Mouse (Mus musculus): ENCODE measurements at regions not wholly inside any gene's neighbourhood (a gene's known extent, or its start where the extent isn't known, plus 50 kb on each side); places are given as distances from the start of the nearest gene placed in this dataset.

DNA sequence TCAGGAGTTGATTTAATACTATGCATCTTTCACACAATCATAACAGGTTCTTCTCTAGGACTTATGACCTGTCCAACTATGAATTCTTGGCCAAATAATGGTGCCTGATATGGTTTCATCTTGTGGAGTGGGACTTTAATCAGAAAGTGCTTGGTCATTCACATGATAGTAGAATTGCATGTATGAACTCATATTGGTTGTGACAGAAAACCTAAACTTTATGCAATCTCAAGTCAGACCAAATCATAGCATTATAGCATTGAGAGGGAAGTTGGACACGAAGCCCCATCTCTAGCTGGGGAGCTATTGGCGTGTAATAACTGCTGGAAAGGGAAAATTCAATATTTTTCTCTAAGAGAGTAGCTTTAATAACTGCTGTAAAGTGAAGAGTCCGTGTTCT is 639.4 kb upstream of the B3galt2 start:
- 85% methylated on average over 3 of the region's 3 CpGs for WGBS
- ATAC-seq: no peak
- Histone ChIP-seq H3K4me3 (replicated peaks) (no peak overlapping the region), H3K4me1 (replicated peaks) (no peaks in the 10 kb centered on the region), H3K27me3 (replicated peaks) (no peaks in the 10 kb centered on the region), H3K27ac (no peak overlapping the region), H3K4me2 (replicated peaks) (no peak overlapping the region), H3K9ac (no peak overlapping the region), H3K36me3 (no peaks in the 10 kb centered on the region), H3K9me3 (no peaks in the 10 kb centered on the region)

DNA sequence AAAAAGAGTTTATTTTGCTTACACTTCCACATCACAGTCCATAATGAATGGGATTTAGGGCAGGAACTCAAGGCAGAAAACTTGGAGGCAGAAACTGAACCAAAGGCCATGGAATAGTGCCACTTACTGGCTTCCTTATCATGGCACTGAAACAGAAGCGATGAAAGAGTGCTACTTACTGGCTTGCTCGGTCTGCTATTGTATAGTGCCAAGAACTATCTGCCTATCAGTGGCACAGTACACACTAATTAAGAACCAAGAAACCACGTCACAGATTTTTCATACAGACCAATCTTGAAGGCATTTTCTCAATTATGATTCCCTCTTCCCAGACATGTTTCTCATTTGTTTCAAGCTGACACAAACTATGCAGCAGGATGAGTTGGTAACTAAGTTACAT is 634.4 kb upstream of the B3galt2 start:
- Histone ChIP-seq H3K9ac (no peak overlapping the region), H3K4me3 (replicated peaks) (no peak overlapping the region), H3K27me3 (replicated peaks) (no peaks in the 10 kb centered on the region), H3K4me1 (replicated peaks) (no peaks in the 10 kb centered on the region), H3K36me3 (no peaks in the 10 kb centered on the region), H3K9me3 (no peaks in the 10 kb centered on the region), H3K4me2 (replicated peaks) (no peak overlapping the region), H3K27ac (no peak overlapping the region)
- ATAC-seq: no peak
- WGBS: 86% methylated on average over 3 of the region's 3 CpGs

DNA sequence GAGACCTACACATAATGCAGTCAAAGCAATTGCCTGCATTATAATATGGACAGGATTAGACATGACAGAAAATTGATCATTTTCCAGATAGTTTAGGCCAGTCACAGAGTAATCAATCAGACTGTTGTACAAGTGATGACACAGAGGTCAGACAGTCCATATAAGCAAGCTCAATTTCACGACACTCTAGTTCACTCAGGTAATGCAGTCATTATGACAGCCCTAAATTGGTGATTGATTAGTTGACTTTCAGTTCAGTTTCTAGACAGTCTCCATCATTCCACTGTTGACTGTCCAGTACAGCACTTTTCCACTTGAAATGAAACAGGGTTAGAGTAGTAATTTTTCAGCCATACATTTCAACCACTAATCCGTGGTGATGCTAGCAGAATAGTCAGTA is 620.5 kb upstream of the B3galt2 start:
- Histone ChIP-seq H3K4me1 (replicated peaks) (no peaks in the 10 kb centered on the region), H3K9ac (no peak overlapping the region), H3K36me3 (no peaks in the 10 kb centered on the region), H3K9me3 (no peaks in the 10 kb centered on the region), H3K4me3 (replicated peaks) (no peak overlapping the region), H3K27ac (no peak overlapping the region), H3K27me3 (replicated peaks) (no peaks in the 10 kb centered on the region), H3K4me2 (replicated peaks) (no peak overlapping the region)
- WGBS: 76% methylated on average over 2 of the region's 2 CpGs
- ATAC-seq: no peak

DNA sequence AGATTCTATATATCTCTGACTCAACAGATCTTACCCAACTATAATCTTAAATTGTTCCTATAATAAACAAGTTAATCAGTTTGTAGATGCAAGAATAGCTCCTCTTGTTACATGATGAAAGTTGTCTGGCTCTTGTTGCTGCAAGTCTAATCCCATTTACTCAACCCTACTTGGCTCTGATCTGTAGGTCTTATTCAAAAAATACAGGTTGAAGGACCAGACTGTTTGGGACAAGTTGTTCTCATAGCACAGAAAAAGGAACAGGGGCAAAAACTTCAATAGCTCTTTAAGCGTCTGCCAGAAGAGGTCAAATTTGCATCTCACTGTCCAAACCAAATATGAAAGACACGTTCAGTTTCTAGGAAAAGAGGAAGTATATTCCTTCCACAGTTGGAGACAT is 587.3 kb upstream of the B3galt2 start:
- ATAC-seq: no peak
- Histone ChIP-seq H3K36me3 (no peaks in the 10 kb centered on the region), H3K4me2 (replicated peaks) (no peak overlapping the region), H3K9me3 (no peaks in the 10 kb centered on the region), H3K4me3 (replicated peaks) (no peak overlapping the region), H3K4me1 (replicated peaks) (no peaks in the 10 kb centered on the region), H3K9ac (no peak overlapping the region), H3K27ac (no peak overlapping the region), H3K27me3 (replicated peaks) (no peaks in the 10 kb centered on the region)
- WGBS: 75% methylated on average over 2 of the region's 2 CpGs

DNA sequence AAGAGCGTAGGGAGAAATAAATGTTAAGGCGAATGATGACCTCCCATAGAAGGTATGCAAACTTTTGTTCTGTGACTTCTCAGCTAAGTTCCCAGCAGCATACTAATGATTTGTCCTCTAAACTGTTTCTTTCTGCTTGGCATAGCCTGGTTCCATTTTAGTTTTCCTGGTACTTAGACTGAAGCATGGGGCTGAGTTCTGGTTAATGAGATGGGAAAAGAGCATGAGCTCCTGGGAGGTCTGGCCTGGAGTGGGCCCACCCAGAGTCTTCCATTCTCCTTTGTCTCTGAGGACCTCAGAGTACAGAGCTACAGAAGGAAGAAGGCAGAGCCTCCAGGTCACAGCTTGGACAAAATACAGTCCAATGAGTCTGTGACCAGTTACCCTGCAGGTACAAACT is 586.9 kb upstream of the B3galt2 start:
- Histone ChIP-seq H3K9me3 (no peaks in the 10 kb centered on the region), H3K9ac (no peak overlapping the region), H3K4me3 (replicated peaks) (no peak overlapping the region), H3K4me1 (replicated peaks) (no peaks in the 10 kb centered on the region), H3K4me2 (replicated peaks) (no peak overlapping the region), H3K36me3 (no peaks in the 10 kb centered on the region), H3K27ac (no peak overlapping the region), H3K27me3 (replicated peaks) (no peaks in the 10 kb centered on the region)
- 95% methylated on average over 2 of the region's 2 CpGs for WGBS
- ATAC-seq: no peak

DNA sequence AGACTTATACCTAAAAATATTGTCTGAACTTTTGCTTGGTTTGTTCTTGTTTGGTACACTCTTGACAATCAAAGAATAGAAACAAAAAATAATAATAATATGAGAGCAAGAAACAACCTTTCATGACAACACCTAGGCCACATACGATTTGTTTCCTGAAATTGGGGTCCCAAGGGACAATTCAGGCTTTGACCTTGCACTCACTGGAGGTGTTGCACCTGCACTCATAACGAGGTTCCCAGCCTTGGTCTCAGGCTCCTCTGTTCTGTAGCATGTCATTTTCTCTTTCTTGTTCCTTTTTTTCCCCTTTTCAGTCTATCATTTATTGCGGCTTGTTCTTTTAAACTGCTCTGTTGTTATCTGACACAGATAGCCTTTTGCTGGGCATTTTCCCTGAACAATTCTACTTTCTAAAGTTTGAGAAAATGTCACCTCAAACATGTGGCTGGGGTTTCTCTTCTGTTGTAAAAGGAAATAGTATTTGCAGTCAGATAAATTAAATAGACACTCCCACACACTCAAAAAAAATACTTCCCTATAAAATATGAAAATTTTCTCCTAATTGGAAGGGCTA is 585.9 kb upstream of the B3galt2 start:
- H3K4me2 ChIP-seq (replicated peaks): no peak overlapping the region
- H3K4me3 ChIP-seq (replicated peaks): no peak overlapping the region
- no peak overlapping the region for H3K27ac ChIP-seq
- no peaks in the 10 kb centered on the region for H3K9me3 ChIP-seq
- H3K4me1 ChIP-seq (replicated peaks): no peaks in the 10 kb centered on the region
- H3K27me3 ChIP-seq (replicated peaks): no peaks in the 10 kb centered on the region
- 71% methylated on average over 3 of the region's 3 CpGs for WGBS
- H3K36me3 ChIP-seq: no peaks in the 10 kb centered on the region
- H3K9ac ChIP-seq: no peak overlapping the region
- no peak for ATAC-seq

DNA sequence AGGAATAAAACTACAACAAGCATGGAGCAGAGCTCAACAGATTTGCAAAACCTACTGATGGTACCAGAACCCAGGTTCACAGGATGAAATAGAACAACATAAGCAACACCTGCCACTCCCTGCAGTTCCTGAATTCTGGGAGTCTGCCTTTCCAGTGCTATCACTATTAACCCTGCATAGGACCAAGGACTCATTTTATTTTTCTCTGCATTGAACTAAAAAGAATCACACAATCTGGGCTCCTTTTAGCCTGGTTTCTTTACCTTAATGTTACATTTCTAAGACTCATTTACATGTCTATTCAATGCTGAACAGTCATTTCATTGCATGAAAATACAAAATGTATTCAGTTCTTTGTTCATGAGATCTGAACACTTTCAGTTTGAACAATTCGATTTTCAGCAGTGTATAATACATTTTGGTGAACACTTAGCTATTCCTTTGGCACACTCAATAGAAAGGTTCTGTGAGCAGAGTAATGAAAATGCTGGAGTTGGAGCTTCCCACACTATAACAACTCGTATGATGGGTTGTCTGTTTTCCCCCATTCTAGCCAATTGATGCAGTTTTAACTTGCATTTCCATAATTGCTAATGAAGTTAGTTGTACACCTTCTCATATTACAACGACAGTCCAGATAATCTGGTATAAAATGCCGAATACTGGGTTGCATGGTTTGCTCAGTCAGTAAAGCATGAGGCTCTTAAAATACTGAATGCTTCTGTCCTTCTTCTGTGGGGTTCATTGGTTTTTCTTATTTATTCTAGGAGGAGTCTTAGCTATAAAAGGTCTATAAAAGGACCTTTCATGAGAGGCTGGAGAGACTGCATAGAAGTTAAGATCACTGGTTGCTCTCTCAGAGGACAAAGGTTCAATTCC is 579.5 kb upstream of the B3galt2 start:
- no peak overlapping the region for H3K9ac ChIP-seq

DNA sequence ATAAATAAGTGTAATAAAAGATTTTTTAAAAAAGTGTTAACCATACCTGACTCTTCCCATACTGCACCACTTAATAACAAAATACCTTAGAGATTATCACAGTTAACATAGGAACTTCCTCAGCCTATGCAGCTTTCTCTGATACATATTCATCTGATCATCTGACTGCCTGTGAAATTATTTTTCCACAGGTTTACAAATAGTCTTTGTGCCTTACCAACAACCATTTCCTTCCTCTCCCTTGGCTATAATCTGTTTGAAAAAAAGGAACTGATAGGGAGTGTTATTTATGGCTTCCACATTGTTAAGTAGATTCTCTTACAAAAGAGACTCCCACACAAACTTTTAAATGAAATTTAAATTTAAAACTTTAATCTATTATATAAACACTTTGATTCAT is 575.0 kb upstream of the B3galt2 start:
- no peak for ATAC-seq
- Histone ChIP-seq H3K4me3 (replicated peaks) (no peak overlapping the region), H3K4me2 (replicated peaks) (no peak overlapping the region), H3K9me3 (no peaks in the 10 kb centered on the region), H3K4me1 (replicated peaks) (no peaks in the 10 kb centered on the region), H3K36me3 (no peaks in the 10 kb centered on the region), H3K9ac (no peak overlapping the region), H3K27me3 (replicated peaks) (no peaks in the 10 kb centered on the region), H3K27ac (no peak overlapping the region)

More for the DNA sequence above, 579.5 kb upstream of the B3galt2 start:
- 61% methylated on average over 4 of the region's 4 CpGs for WGBS
- H3K27me3 ChIP-seq (replicated peaks): no peaks in the 10 kb centered on the region
- no peaks in the 10 kb centered on the region for H3K36me3 ChIP-seq
- no peaks in the 10 kb centered on the region for H3K9me3 ChIP-seq
- H3K4me2 ChIP-seq (replicated peaks): no peak overlapping the region
- no peak overlapping the region for H3K4me3 ChIP-seq (replicated peaks)
- no peak for ATAC-seq
- H3K27ac ChIP-seq: no peak overlapping the region
- H3K4me1 ChIP-seq (replicated peaks): no peaks in the 10 kb centered on the region

DNA sequence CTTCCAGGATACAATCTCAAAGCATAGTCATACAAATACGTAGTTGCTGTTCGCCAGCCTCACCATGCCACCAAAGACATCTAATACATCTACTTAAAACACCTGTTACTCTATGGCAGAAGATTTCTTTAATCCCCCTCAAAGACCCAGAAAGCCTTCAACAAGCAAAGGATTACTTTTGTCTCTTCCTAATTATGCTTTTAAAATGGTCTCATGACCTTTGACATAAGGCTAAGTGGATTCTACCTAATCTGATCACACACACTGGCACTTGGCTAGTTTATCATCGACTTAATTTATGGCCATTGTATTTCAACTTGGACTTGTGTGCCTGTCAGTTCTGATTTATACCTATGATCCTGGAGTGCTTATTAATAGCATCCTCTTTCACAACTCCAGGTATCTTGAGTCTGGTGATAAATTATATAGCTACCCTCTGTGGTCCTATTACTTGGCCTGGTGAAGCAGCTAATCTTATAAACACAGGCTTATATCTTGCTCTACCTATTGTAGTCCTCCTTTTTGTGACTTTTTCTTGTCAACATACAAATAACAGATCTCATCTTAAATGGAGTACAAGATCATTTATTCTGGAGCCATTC is 568.6 kb upstream of the B3galt2 start:
- H3K4me3 ChIP-seq (replicated peaks): no peak overlapping the region
- H3K9ac ChIP-seq: no peak overlapping the region
- no peaks in the 10 kb centered on the region for H3K9me3 ChIP-seq
- H3K27ac ChIP-seq: no peak overlapping the region
- no peak overlapping the region for H3K4me2 ChIP-seq (replicated peaks)
- no peak for ATAC-seq
- H3K27me3 ChIP-seq (replicated peaks): no peaks in the 10 kb centered on the region
- no peaks in the 10 kb centered on the region for H3K4me1 ChIP-seq (replicated peaks)
- no peaks in the 10 kb centered on the region for H3K36me3 ChIP-seq
- 61% methylated on average over 3 of the region's 3 CpGs for WGBS

DNA sequence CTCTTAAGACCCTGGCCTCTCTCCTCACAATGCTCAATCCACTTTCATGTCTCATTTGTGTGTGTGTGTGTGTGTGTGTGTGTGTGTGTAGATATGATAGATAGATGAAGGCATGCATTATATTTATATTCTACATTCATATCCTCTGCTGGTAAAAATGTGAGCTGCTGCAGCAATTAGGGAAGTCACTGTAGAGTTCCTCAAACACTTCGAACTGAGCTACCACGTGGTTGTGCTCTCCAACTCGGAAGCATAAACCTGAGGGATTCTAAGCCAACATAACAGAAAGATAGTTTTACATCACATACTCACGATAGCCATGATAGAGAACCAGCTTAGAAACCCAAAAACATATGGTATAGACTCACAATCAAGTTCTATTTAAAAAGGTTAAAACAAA is 565.5 kb upstream of the B3galt2 start:
- H3K9me3 ChIP-seq: no peaks in the 10 kb centered on the region
- no peak overlapping the region for H3K27ac ChIP-seq
- H3K4me2 ChIP-seq (replicated peaks): no peak overlapping the region
- 72% methylated on average over 4 of the region's 4 CpGs for WGBS
- H3K9ac ChIP-seq: no peak overlapping the region
- H3K4me3 ChIP-seq (replicated peaks): no peak overlapping the region
- H3K4me1 ChIP-seq (replicated peaks): no peaks in the 10 kb centered on the region
- no peak for ATAC-seq
- H3K27me3 ChIP-seq (replicated peaks): no peaks in the 10 kb centered on the region
- no peaks in the 10 kb centered on the region for H3K36me3 ChIP-seq

DNA sequence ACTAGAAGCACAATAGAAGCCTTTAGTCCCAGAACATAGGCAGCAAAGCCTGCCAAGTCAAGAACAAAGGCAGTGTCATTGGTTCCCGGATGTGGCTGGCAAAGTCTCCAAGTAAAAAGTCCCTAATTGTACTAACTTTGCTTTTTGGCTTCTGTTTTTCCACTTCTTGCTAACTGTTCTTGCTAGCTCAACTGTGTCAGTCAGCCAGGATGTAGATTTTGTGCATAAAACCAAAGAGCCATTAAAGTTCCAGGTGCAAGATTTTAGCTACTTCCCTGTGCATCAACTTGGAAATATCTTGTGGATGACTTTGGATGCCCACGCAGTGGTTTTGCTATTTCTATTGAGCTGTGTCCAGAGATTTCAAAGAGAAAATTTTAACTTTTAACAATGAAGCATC is 560.0 kb upstream of the B3galt2 start:
- H3K27ac ChIP-seq: no peak overlapping the region
- H3K27me3 ChIP-seq (replicated peaks): no peaks in the 10 kb centered on the region
- no peaks in the 10 kb centered on the region for H3K9me3 ChIP-seq
- H3K36me3 ChIP-seq: no peaks in the 10 kb centered on the region
- no peak for ATAC-seq
- 81% methylated on average over 2 of the region's 2 CpGs for WGBS
- H3K4me3 ChIP-seq (replicated peaks): no peak overlapping the region
- H3K4me2 ChIP-seq (replicated peaks): no peak overlapping the region
- no peaks in the 10 kb centered on the region for H3K4me1 ChIP-seq (replicated peaks)
- H3K9ac ChIP-seq: no peak overlapping the region

DNA sequence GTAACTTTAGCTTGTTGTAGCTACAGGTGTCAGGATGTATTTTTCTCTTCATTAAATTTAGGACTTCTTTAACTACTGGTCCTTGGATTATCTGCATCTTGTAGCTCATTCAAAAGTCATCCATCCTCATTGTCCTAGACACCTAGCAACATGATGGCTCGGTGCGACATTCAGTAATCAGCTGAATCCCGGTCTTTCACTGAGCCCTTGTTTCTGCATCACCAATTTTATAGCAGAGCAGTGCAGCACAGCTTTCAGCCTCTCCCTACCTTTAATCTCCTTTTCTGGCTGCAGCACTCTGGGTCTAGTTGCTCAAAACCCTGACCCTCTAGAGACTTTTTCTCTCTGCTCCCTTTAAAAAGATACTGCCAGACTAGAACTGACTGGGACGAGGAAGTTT is 543.6 kb upstream of the B3galt2 start:
- no peak overlapping the region for H3K4me2 ChIP-seq (replicated peaks)
- H3K4me1 ChIP-seq (replicated peaks): no peaks in the 10 kb centered on the region
- no peak overlapping the region for H3K4me3 ChIP-seq (replicated peaks)
- no peaks in the 10 kb centered on the region for H3K27me3 ChIP-seq (replicated peaks)
- WGBS: 90% methylated on average over 4 of the region's 4 CpGs
- H3K9ac ChIP-seq: no peak overlapping the region
- H3K36me3 ChIP-seq: no peaks in the 10 kb centered on the region
- no peak overlapping the region for H3K27ac ChIP-seq
- no peak for ATAC-seq
- H3K9me3 ChIP-seq: no peaks in the 10 kb centered on the region

DNA sequence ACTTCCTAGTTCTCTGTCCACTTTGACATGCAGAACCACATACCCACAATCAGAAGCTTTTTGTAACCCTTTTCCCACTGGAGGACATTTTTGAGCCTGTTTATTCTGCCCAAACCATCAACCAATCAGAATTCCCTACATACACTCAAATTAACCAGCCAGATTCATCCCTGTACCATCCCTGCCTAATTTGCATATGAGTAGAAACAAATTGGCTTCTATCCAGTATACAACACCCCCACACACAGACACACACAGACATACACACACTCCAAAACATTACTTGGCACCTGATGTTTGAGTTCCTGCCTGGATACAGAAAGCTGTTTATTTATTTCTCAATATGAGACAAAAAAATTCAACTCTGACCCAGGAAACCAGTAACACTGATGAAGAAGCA is 542.2 kb upstream of the B3galt2 start:
- Histone ChIP-seq H3K4me2 (replicated peaks) (no peak overlapping the region), H3K27me3 (replicated peaks) (no peaks in the 10 kb centered on the region), H3K27ac (no peak overlapping the region), H3K9ac (no peak overlapping the region), H3K36me3 (no peaks in the 10 kb centered on the region), H3K4me3 (replicated peaks) (no peak overlapping the region), H3K9me3 (no peaks in the 10 kb centered on the region), H3K4me1 (replicated peaks) (no peaks in the 10 kb centered on the region)
- ATAC-seq: no peak

Measured in intestine, embryonic 15.5 days (tissue).